Mouse (Mus musculus) CD8-positive naive resting alpha-beta T cell, adult 57 days (primary cell): Measurements from ENCODE around the gene Tmem212. TPM values are rescaled to one million over a fixed set of nuclear protein-coding genes. Genes with fewer than 3 reads are reported as not detected.

ENCODE experiments used
- total RNA-seq: library from RNA; stranded (reverse); gene quantifications from one replicate; pipeline ENCODE4 v1.2.4, GENCODE M21; 2023

Tmem212 gene
- total RNA-seq = not detected

DNA sequence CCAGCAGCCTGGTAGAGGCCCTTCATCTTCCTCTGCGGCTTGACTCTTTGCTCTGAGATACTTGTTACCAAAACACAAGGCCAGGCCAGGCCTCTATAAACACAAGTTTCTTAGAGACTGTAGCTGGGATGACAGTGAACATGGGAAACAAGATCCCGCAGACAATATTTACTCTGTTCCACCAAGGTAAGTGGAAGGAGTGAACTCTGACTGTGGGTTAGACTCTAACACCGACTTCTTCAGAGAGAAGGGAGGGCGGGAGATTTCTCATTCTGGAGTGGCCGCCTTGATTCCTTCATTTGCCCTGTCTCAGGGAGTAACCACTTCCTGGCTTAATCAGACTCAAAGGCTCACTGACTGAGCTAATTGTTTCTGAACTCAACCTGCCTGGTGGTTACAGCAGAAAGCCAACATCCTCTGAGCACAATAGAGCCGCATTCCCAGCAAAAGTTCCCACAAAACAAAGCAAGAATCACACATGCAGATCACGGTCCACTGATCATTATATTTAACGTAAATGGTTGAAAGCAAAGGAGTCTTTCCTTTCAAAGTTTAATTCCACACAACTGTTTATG lies at the start of gene Tmem212:
Gene Tmem212 (minus strand): TSS at position 51 of the 575 bp plus-strand sequence.

DNA sequence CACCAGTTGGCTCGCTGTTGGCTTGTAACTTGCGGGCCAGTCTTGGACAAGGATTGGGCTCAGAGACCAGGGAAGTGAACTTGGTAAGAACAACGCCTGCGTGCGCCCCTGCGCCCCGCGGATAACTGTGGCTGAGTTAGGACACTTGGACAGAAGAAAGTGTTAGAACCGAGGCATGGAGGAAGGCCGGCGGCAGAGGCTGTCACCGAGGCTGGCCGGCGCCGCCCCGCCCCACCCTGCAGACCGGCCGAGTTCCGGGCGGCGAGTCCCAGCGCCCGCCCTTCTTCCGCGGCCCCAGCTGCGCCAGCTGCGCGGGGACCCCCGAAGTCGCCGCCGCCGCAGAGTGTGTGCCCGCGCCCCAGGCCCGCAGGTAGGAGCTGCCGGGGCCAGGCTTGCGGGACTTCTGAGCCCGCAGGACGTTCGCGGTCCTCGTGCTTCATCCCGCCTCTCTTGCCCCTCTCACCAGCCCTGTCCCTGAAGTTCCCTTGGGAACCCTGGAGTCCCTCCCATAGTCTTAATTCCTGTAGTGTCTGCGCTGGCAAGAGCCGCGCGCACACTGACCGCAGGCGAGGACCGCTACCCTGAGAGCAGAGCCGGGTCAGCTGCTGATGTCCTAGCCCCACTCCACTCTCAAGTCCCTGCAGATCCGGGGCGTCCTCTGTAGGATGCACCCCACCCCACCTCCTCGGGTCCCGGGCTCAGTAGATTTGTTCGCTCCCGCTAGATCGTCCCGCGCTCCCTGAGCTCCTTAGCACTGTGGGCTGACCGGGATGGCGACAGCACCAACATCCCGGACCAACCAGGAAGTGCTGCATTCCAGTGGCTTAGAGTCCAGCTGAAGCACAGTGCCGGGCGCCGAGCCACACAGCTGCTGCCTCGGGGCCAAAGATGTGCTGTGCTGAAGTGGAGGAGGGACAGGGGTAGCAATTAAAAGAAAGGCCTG lies 42.5 kb upstream of the Tmem212 start, which contains the start of gene Pld1:
Gene Pld1 (plus strand): TSS at position 315 of the 943 bp plus-strand sequence.

Other genes with a start within 250 kb of the Tmem212 start
- gene Fndc3b, start 185.1 kb downstream of the Tmem212 start, total RNA-seq = 1.1 TPM
- 0.64 TPM for gene Pld1, start 42.3 kb upstream of the Tmem212 start, total RNA-seq